Mouse (Mus musculus): ENCODE measurements around the gene Neurl2.

Gene Neurl2

GRCm38 (mm10) chr2:164785481-164786387 is 47.5 kb downstream of the Neurl2 start, which contains the start of gene Snx21:
Snx21 (plus strand) TSS chr2:164785823.
- peak; percentile 91 to 94 for DNase-seq

- DNase-seq: no peak
Observed at GRCm38 (mm10) chr2:164784869-164785420, 48.3 kb downstream of the Neurl2 start.

GRCm38 (mm10) chr2:164783926-164784581 is 49.2 kb downstream of the Neurl2 start:
- no peak for DNase-seq

GRCm38 (mm10) chr2:164781876-164782275 is 51.4 kb downstream of the Neurl2 start:
- no peak for DNase-seq
